Mouse (Mus musculus) leukemia stem cell, adult 10-12 weeks (primary cell): Measurements from ENCODE around the gene Def8. TPM values are rescaled to one million over a fixed set of nuclear protein-coding genes. Genes with fewer than 3 reads are reported as not detected.

Experiments
- polyA plus RNA-seq: library from polyadenylated mRNA; stranded (reverse); fragments of >175 nt; gene quantifications from 2 replicates; pipeline ENCODE4 v1.2.3, GENCODE M21; 2012; ENCODE audit warnings: low replicate concordance

Gene Def8
- 4.7 and 24.1 TPM in 2 replicates for polyA plus RNA-seq

DNA sequence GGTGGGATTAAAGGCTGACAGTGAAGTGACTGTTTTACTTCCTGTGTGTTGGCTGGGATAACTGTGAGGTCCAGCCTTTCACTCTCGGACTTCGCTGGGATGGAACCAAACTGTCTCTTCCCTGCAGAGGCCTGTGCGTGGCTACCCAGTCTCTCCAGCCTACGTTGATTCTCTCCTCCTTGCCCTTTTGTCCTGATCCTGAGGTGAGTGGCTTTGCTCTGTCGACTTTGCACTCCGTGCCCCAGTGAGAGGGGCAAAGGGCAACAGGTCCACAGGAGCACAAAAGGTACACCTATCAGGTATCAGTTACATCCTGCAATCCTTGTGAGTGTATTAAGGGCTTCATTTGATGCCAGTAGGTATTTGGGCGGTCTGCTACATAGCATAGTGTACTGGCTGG lies at the start of gene Def8:
Def8 (plus strand) TSS at position 87 of the 400 bp plus-strand sequence.

DNA sequence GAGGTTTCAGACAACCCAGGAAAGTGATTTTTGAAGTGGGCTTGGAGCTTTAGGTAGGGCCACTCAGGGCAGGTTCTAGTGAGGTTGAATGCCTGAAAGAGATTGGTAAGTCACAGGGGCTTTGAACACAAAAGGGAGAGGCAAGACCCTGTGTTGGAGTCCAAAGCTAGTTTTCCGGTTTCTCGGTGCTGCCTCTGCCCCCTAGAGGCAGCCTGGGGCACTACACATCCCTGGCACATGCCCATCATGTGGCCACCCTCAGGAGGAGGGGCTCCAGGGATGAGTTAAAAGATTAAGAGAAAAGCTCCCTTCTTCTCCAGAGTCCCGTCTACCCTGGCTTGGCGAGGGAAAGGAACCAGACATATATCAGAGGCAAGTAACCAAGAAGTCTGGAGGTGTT lies 16.5 kb upstream of the Def8 start, which contains the start of gene Mc1r:
Mc1r (plus strand) TSS at position 322 of the 400 bp plus-strand sequence.

DNA sequence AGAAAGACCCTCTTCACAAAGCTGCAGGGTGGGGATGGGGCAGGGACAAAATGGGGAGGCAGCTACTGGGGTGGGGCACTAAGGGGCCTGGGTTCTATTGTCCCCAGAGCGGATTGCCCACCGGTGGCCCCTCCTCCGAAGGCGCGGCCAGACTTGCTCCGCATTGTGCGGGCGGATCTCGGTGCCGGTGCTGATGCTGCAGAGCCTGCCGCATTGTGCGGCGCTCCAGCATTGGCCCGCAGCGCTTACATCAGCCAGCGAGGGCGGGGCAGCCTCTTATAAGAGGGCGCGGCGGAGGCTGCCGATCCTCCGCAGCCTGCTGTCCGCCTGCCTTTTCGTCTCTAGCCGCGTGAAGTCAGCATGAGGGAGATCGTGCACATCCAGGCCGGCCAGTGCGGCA lies 12.1 kb upstream of the Def8 start, which contains the start of gene Tubb3:
Tubb3 (plus strand) TSS at position 179 of the 400 bp plus-strand sequence.

DNA sequence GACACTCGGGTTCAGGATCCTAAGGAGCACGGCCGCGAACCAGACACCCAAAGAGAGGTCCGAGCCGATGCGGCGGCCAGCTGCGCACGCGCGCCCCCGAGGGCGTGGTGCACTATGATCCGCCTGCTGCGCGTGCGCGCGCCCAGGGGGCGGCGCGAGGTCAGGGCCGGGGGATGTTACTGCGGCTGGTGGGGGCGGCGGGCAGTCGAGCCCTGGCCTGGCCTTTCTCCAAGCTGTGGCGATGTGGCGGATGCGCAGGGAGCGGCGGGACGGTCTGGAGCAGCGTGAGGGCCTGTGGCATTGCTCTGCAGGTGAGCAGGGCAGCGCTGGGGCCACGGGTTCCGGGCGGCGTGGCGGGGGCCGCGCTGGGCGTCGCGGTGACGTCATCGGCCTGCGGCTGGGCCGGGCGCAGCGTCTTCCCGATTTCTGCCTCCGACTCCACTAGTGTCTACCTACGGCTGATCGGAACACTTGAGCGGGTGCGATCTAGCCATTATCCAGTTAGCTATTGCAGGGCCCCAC lies 54.5 kb downstream of the Def8 start, which contains the start of gene Afg3l1:
Afg3l1 (plus strand) TSS at position 167 of the 522 bp plus-strand sequence.

Other genes starting within 250 kb of the Def8 start
- gene Dpep1, start 237.3 kb upstream of the Def8 start, polyA plus RNA-seq, result not detected in 2 replicates
- 12.2 and 40.3 TPM in 2 replicates for gene Chmp1a, start 210.8 kb upstream of the Def8 start, polyA plus RNA-seq
- gene Spata33, start 210.7 kb upstream of the Def8 start, polyA plus RNA-seq, result 0.13 TPM in 1 of 2 replicates, not detected in the other
- 83.3 and 109 TPM in 2 replicates for gene Cdk10, start 198.7 kb upstream of the Def8 start, polyA plus RNA-seq
- 1.6 and 4.9 TPM in 2 replicates for gene Spata2l, start 187.3 kb upstream of the Def8 start, polyA plus RNA-seq
- gene Zfp276, start 169.3 kb upstream of the Def8 start, polyA plus RNA-seq, result 17.4 and 19.2 TPM in 2 replicates
- 114 and 146 TPM in 2 replicates for gene Vps9d1, start 169.2 kb upstream of the Def8 start, polyA plus RNA-seq
- gene Fanca, start 105.0 kb upstream of the Def8 start, polyA plus RNA-seq, result 59.7 and 102 TPM in 2 replicates
- gene Spire2, start 90.8 kb upstream of the Def8 start, polyA plus RNA-seq, result 11.3 and 11.8 TPM in 2 replicates
- gene Tcf25, start 49.8 kb upstream of the Def8 start, polyA plus RNA-seq, result 70.8 and 102 TPM in 2 replicates
- gene Mc1r, start 16.4 kb upstream of the Def8 start, polyA plus RNA-seq, result 0.08 TPM in 1 of 2 replicates, not detected in the other
- 2.9 and 4.1 TPM in 2 replicates for gene Tubb3, start 12.1 kb upstream of the Def8 start, polyA plus RNA-seq
- 15.0 and 16.4 TPM in 2 replicates for gene Afg3l1, start 54.4 kb downstream of the Def8 start, polyA plus RNA-seq
- gene Dbndd1, start 91.9 kb downstream of the Def8 start, polyA plus RNA-seq, result not detected in 2 replicates
- gene Gas8, start 95.3 kb downstream of the Def8 start, polyA plus RNA-seq, result 5.5 and 7.9 TPM in 2 replicates
- not detected in 2 replicates for gene Rhou, start 230.4 kb downstream of the Def8 start, polyA plus RNA-seq